Mouse (Mus musculus) embryonic facial prominence, embryonic 13.5 days (tissue): Measurements from ENCODE around the gene Zfp704. TPM values are rescaled to one million over a fixed set of nuclear protein-coding genes. Genes with fewer than 3 reads are reported as not detected.

ENCODE experiments used
- ATAC-seq: fragments of 200-750 bp; cut with Nextera tagmentation; 2 replicates; pipeline ENCODE4 v1.8.0; 2017; ENCODE audit warnings: low read depth; ENCODE audit not compliant: insufficient number of reproducible peaks, insufficient read depth, low FRiP score, low TSS enrichment
- H3K27ac ChIP-seq: fragments of 300-500 bp; sonication (generic); 2 replicates; pipeline ENCODE4 v1.5.1; 2015; ENCODE audit warnings: moderate library complexity, mild to moderate bottlenecking, inconsistent platforms
- H3K27me3 ChIP-seq: fragments of 300-500 bp; sonication (generic); 2 replicates; pipeline ENCODE4 v1.6.1; 2015; ENCODE audit warnings: mild to moderate bottlenecking, inconsistent platforms
- H3K36me3 ChIP-seq: fragments of 300-500 bp; sonication (generic); 2 replicates; pipeline ENCODE4 v1.6.1; 2015; ENCODE audit warnings: mild to moderate bottlenecking, inconsistent platforms
- H3K4me1 ChIP-seq: fragments of 300-500 bp; sonication (generic); 2 replicates; pipeline ENCODE4 v1.6.1; 2015; ENCODE audit warnings: inconsistent platforms
- H3K4me2 ChIP-seq: fragments of 300-500 bp; sonication (generic); 2 replicates; pipeline ENCODE4 v1.6.1; 2015; ENCODE audit warnings: moderate library complexity, mild to moderate bottlenecking, inconsistent platforms
- H3K4me3 ChIP-seq: fragments of 300-500 bp; sonication (generic); 2 replicates; pipeline ENCODE4 v1.5.1; 2015; ENCODE audit warnings: mild to moderate bottlenecking, inconsistent platforms
- H3K9ac ChIP-seq: fragments of 300-500 bp; sonication (generic); 2 replicates; pipeline ENCODE4 v1.6.1; 2015; ENCODE audit warnings: mild to moderate bottlenecking, inconsistent platforms
- H3K9me3 ChIP-seq: fragments of 300-500 bp; sonication (generic); 2 replicates; pipeline ENCODE4 v1.6.1; 2016; ENCODE audit warnings: inconsistent platforms
- WGBS: fragments of 180-500 bp; shearing (Covaris S2); methylation state at CpG from one replicate; pipeline ENCODE4 v1.1.7; 2015; ENCODE audit warnings: mixed read lengths; 5-methylcytosine and 5-hydroxymethylcytosine counted together
- polyA plus RNA-seq: library from polyadenylated mRNA; unstranded; fragments of >200 nt; fragmentation: Nextera tagmentation; extraction: Ambion mirVana; gene quantifications from 2 replicates; pipeline ENCODE4 v1.2.1, GENCODE M21; 2015

The Zfp704 gene
- polyA plus RNA-seq, 1 experiment from 2014 or later: 10.0 TPM

DNA sequence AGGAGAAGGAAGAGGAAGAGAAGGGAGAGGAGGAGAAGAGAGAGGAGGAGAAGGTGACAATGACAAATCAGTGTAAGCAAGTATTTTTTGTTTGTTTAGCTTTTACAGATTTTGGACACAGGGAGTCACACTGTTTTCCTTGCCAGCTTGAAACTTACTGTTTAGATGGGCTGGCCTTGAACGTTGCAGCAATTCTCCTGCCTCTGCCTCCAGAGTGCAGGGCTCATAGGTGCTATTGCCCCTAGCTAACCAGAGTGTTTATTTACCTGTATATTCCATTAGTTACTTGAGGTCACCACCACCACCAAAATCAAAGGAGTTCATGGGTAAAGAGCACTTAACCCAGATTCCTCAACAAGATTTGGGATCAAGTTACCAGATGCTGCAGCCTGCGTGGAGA is 132.5 kb downstream of the Zfp704 start:
- Histone ChIP-seq H3K4me3 (no peak overlapping the region), H3K27me3 (no peaks in the 10 kb centered on the region), H3K4me2 (no peak overlapping the region), H3K9me3 (no peaks in the 10 kb centered on the region), H3K36me3 (0 out of 2 replicates have a peak, but pooled peaks cover 8% of the 10 kb centered on the region), H3K9ac (no peak overlapping the region), H3K4me1 (no peaks in the 10 kb centered on the region), H3K27ac (no peak overlapping the region)
- WGBS: 61% methylated on average over 2 of the region's 2 CpGs
- ATAC-seq: no peak

- no peak overlapping the region for H3K9ac ChIP-seq
- no peak overlapping the region for H3K4me2 ChIP-seq
- no peaks in the 10 kb centered on the region for H3K4me1 ChIP-seq
- no peaks in the 10 kb centered on the region for H3K27me3 ChIP-seq
- WGBS: 97% methylated on average over 3 of the region's 3 CpGs
- H3K36me3 ChIP-seq: 0 out of 2 replicates have a peak, but pooled peaks cover 8% of the 10 kb centered on the region
- H3K4me3 ChIP-seq: no peak overlapping the region
- ATAC-seq: no peak
- no peak overlapping the region for H3K27ac ChIP-seq
- H3K9me3 ChIP-seq: no peaks in the 10 kb centered on the region
Measured at GRCm38 (mm10) chr3:9476336-9476735, 133.5 kb downstream of the Zfp704 start.

DNA sequence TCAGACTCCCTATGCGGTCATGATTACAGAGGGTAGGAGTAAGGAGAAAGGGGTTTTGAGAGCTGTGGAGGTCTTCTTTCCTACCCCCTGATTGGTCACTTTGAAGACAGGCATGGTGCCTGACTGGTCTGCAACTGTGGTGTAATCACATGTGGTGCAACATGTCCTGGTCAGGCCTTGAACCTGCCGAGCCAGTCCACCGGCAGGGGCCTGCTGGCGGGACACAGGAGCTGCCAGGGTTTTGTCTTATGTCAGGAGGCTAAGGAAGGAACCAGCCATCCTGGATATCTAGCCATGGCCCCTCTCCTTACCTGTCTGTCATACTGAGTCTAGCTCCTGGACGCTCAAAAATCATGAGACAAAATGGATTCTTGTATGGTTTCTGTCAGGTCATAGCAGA is 134.4 kb downstream of the Zfp704 start:
- no peaks in the 10 kb centered on the region for H3K4me1 ChIP-seq
- no peak overlapping the region for H3K27ac ChIP-seq
- ATAC-seq: no peak
- no peak overlapping the region for H3K9ac ChIP-seq
- 91% methylated on average over 5 of the region's 5 CpGs for WGBS
- H3K4me3 ChIP-seq: no peak overlapping the region
- H3K36me3 ChIP-seq: 0 out of 2 replicates have a peak, but pooled peaks cover 14% of the 10 kb centered on the region
- H3K9me3 ChIP-seq: no peaks in the 10 kb centered on the region
- no peaks in the 10 kb centered on the region for H3K27me3 ChIP-seq
- H3K4me2 ChIP-seq: no peak overlapping the region

GRCm38 (mm10) chr3:9474331-9474730 is 135.6 kb downstream of the Zfp704 start:
- no peaks in the 10 kb centered on the region for H3K9me3 ChIP-seq
- H3K36me3 ChIP-seq: 0 out of 2 replicates have a peak, but pooled peaks cover 14% of the 10 kb centered on the region
- no peaks in the 10 kb centered on the region for H3K4me1 ChIP-seq
- no peak overlapping the region for H3K27ac ChIP-seq
- H3K9ac ChIP-seq: no peak overlapping the region
- ATAC-seq: no peak
- H3K4me3 ChIP-seq: no peak overlapping the region
- H3K27me3 ChIP-seq: no peaks in the 10 kb centered on the region
- H3K4me2 ChIP-seq: no peak overlapping the region
- WGBS: 84% methylated on average over 6 of the region's 6 CpGs

GRCm38 (mm10) chr3:9466287-9466686 is 143.6 kb downstream of the Zfp704 start:
- Histone ChIP-seq H3K4me3 (no peak overlapping the region), H3K36me3 (peaks cover 17% of the 10 kb centered on the region; the same call in 1 of the 2 replicates), H3K9ac (no peak overlapping the region), H3K9me3 (no peaks in the 10 kb centered on the region), H3K27me3 (no peaks in the 10 kb centered on the region), H3K4me2 (no peak overlapping the region), H3K27ac (no peak overlapping the region), H3K4me1 (no peaks in the 10 kb centered on the region)
- ATAC-seq: no peak
- WGBS: 41% methylated on average over 3 of the region's 3 CpGs

GRCm38 (mm10) chr3:9465731-9466130 is 144.2 kb downstream of the Zfp704 start:
- H3K9me3 ChIP-seq: no peaks in the 10 kb centered on the region
- H3K9ac ChIP-seq: no peak overlapping the region
- no peak overlapping the region for H3K27ac ChIP-seq
- 76% methylated on average over 4 of the region's 4 CpGs for WGBS
- H3K4me3 ChIP-seq: no peak overlapping the region
- H3K27me3 ChIP-seq: no peaks in the 10 kb centered on the region
- no peak overlapping the region for H3K4me2 ChIP-seq
- no peak for ATAC-seq
- H3K36me3 ChIP-seq: peaks cover 13% of the 10 kb centered on the region; the same call in 1 of the 2 replicates
- no peaks in the 10 kb centered on the region for H3K4me1 ChIP-seq

DNA sequence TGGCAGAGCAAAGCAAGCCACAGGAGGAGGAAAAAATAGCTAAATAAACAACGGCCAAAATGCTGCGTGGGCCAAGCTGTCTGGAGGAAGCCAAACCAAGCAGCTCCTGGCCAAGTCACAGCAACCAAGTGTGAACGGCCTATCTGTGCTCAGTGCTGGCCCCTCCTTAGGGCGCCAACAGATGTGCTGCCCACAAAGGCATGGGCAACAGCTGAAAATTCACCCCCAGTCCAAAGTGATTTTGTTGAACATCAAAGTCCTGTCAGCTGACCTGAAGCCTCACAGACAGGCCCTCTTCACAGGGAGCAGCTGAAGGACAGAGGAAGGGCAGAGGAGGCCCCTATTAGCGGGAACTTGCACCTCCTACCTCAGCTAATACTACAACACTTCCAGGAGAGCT is 148.2 kb downstream of the Zfp704 start:
- Histone ChIP-seq H3K36me3 (peaks cover 14% of the 10 kb centered on the region; the same call in 1 of the 2 replicates), H3K9ac (no peak overlapping the region), H3K27me3 (no peaks in the 10 kb centered on the region), H3K4me3 (no peak overlapping the region), H3K27ac (no peak overlapping the region), H3K4me1 (no peaks in the 10 kb centered on the region), H3K9me3 (no peaks in the 10 kb centered on the region), H3K4me2 (no peak overlapping the region)
- no peak for ATAC-seq
- 93% methylated on average over 5 of the region's 5 CpGs for WGBS

GRCm38 (mm10) chr3:9460284-9460683 is 149.6 kb downstream of the Zfp704 start:
- H3K27me3 ChIP-seq: no peaks in the 10 kb centered on the region
- no peak overlapping the region for H3K4me2 ChIP-seq
- H3K4me1 ChIP-seq: no peaks in the 10 kb centered on the region
- no peak overlapping the region for H3K27ac ChIP-seq
- ATAC-seq: no peak
- no peak overlapping the region for H3K9ac ChIP-seq
- H3K9me3 ChIP-seq: no peaks in the 10 kb centered on the region
- peaks cover 14% of the 10 kb centered on the region; the same call in 1 of the 2 replicates for H3K36me3 ChIP-seq
- no peak overlapping the region for H3K4me3 ChIP-seq
- 83% methylated on average over 6 of the region's 6 CpGs for WGBS

- 70% methylated on average over 10 of the region's 10 CpGs for WGBS
- H3K4me1 ChIP-seq: no peaks in the 10 kb centered on the region
- H3K4me2 ChIP-seq: no peak overlapping the region
- no peaks in the 10 kb centered on the region for H3K27me3 ChIP-seq
- H3K4me3 ChIP-seq: no peak overlapping the region
- H3K9ac ChIP-seq: no peak overlapping the region
- no peaks in the 10 kb centered on the region for H3K9me3 ChIP-seq
- H3K36me3 ChIP-seq: peaks cover 7% of the 10 kb centered on the region
- no peak for ATAC-seq
- H3K27ac ChIP-seq: no peak overlapping the region
Measured at GRCm38 (mm10) chr3:9456380-9456890, 153.4 kb downstream of the Zfp704 start.

DNA sequence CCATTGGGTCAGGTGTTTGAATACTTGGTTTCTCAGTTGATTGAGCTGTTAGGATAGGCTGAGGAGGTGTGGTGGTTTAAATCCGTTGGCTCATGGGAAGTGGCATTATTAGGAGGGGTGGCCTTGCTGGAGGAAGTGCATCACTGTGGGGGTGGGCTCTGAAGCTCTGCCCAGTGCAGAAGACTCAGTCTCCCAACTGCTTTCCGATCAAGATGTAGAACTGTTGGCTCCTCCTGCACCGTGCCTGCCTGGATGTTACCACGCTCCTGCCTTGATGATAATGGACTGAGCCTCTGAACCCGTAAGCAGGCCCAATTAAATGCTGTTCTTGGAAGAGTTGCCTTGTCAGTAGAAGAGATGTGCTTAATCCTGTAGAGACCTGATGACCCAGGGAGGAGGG is 154.5 kb downstream of the Zfp704 start:
- H3K27me3 ChIP-seq: no peaks in the 10 kb centered on the region
- 95% methylated on average over 5 of the region's 5 CpGs for WGBS
- H3K9ac ChIP-seq: no peak overlapping the region
- H3K4me2 ChIP-seq: no peak overlapping the region
- no peaks in the 10 kb centered on the region for H3K4me1 ChIP-seq
- no peak overlapping the region for H3K4me3 ChIP-seq
- peaks cover 7% of the 10 kb centered on the region; the same call in 1 of the 2 replicates for H3K36me3 ChIP-seq
- no peaks in the 10 kb centered on the region for H3K9me3 ChIP-seq
- no peak for ATAC-seq
- no peak overlapping the region for H3K27ac ChIP-seq

- no peaks in the 10 kb centered on the region for H3K27me3 ChIP-seq
- WGBS: 87% methylated on average over 8 of the region's 8 CpGs
- H3K4me3 ChIP-seq: no peak overlapping the region
- no peak overlapping the region for H3K27ac ChIP-seq
- H3K36me3 ChIP-seq: peaks cover 3% of the 10 kb centered on the region; the same call in 1 of the 2 replicates
- no peak overlapping the region for H3K4me2 ChIP-seq
- no peaks in the 10 kb centered on the region for H3K4me1 ChIP-seq
- no peak for ATAC-seq
- H3K9me3 ChIP-seq: no peaks in the 10 kb centered on the region
- H3K9ac ChIP-seq: no peak overlapping the region
Measured at GRCm38 (mm10) chr3:9454556-9455330, 155.1 kb downstream of the Zfp704 start.

GRCm38 (mm10) chr3:9450521-9450920 is 159.4 kb downstream of the Zfp704 start:
- Histone ChIP-seq H3K27me3 (no peaks in the 10 kb centered on the region), H3K4me3 (no peak overlapping the region), H3K9ac (no peak overlapping the region), H3K27ac (no peak overlapping the region), H3K36me3 (peaks cover 30% of the 10 kb centered on the region), H3K4me2 (no peak overlapping the region), H3K4me1 (no peaks in the 10 kb centered on the region), H3K9me3 (peaks cover 4% of the 10 kb centered on the region; the same call in 1 of the 2 replicates)
- no peak for ATAC-seq
- WGBS: 96% methylated on average over 12 of the region's 12 CpGs
